Mouse (Mus musculus) T-helper 17 cell (primary cell): ENCODE measurements around the gene Lgalsl.

ENCODE experiments used
- in situ Hi-C, 2 experiments: fragments of 300-600 bp; cut with MboI, MseI; formaldehyde crosslinking; loops; 1 replicate in 1 of 2; 2 replicates in 1 of 2; pipeline ENCODE4 v1.15.1; 2025; ENCODE audit warnings: high pct_unique_total_duplicates in 2 of 2

The Lgalsl gene

DNA sequence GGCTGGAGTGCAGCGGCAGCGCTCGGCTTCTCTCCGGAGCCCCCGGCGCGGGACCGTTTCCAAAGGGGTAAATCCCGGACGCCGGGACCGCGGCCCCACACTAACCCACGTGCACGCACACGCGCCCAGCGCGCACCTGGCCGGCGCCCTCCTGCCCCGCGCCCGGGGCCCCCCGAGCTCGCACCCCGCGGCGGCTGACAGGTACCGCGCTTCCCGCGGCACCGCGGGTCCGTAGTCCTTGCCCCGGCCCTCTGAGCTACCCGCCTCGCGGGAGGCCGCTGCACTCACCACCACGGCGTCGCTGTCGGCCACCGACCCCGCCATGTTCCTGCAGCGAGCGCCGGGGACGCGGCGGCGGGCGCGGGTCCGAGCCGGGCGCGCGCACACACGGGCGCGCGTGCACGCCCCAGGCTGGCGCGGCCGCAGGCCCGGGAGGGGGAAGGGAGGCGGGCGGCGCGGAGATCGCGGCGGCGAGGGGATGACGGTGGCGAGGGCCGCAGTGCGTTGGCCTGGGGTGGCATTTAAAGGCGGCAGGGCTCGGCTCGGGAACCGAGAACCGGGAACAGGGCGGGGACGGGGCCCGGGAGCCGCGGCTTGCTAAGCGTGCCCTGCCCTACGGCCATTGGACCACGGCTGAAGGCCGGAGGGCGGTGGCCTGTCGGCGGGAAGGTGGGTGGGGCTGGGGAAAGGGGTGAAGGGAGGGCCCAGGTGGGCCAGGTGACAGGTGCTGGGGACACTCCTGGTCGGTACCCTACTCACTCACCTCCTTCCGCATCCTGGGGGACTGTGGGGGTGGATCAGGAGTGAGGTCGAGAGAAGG lies at the start of gene Lgalsl:
Gene Lgalsl, minus strand, starts transcription at position 371 of the 820 bp plus-strand sequence.
- in situ Hi-C loops: no loop called here

DNA sequence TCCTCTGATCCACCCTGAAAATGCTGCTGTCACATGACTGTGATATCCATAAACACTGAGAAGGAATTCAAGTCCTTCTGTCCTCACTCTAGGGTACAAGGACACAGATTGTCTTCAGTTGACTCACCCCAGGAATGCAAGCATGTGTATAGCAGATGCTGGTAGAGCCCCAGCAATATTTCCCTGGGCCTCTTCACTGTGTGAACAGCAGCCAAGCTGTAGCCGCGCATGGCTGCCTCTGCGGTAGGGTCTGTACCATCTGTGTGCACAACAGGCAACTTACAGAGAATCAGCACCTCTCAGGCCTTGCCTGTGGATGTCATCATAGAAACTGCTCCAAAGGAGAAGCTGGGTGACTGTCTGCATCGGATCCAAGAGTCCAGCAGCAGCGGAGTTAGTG lies 47.8 kb upstream of the Lgalsl start:
- in situ Hi-C loops: no loop called here

DNA sequence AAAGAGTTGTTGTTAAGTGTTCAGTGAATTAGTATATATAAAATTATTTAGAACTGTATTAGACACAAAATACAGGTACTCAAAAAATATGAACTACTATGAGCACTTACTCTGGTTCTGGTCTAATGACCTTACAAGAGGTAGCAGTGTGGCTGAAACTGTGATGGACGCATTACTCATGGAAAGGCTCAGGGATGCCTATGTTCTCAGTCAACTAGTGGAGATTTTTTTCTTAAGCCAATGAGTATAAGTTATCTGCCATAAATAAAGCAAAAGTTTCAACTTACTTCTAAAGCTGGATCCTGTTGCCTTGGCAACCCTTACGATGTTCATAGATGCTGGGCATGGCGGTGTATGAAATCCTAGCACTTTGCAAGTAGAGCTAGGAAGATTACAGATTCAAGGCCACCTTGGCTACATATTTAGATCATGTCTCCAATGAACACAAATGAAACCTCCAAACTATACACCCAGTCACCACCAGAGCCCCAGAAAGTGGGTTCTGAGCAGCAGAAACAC lies 46.8 kb upstream of the Lgalsl start:
- in situ Hi-C loops: no loop called here

GRCm38 (mm10) chr11:20873386-20873785 lies 42.5 kb upstream of the Lgalsl start:
- in situ Hi-C loops: no loop called here

- in situ Hi-C loops: no loop called here
These were observed 42.1 kb upstream of the Lgalsl start for GRCm38 (mm10) chr11:20872911-20873310.

- in situ Hi-C loops: no loop called here
These were observed 41.6 kb upstream of the Lgalsl start for GRCm38 (mm10) chr11:20872444-20872843.

GRCm38 (mm10) chr11:20869927-20870326 lies 39.1 kb upstream of the Lgalsl start:
- in situ Hi-C loops: no loop called here

- in situ Hi-C loops: no loop called here
These were observed 34.6 kb upstream of the Lgalsl start for GRCm38 (mm10) chr11:20865450-20865849.

GRCm38 (mm10) chr11:20864647-20865046 lies 33.8 kb upstream of the Lgalsl start:
- in situ Hi-C loops: no loop called here

GRCm38 (mm10) chr11:20862101-20862500 lies 31.2 kb upstream of the Lgalsl start:
- in situ Hi-C loops: no loop called here

GRCm38 (mm10) chr11:20860351-20860750 lies 29.5 kb upstream of the Lgalsl start:
- in situ Hi-C loops: no loop called here

DNA sequence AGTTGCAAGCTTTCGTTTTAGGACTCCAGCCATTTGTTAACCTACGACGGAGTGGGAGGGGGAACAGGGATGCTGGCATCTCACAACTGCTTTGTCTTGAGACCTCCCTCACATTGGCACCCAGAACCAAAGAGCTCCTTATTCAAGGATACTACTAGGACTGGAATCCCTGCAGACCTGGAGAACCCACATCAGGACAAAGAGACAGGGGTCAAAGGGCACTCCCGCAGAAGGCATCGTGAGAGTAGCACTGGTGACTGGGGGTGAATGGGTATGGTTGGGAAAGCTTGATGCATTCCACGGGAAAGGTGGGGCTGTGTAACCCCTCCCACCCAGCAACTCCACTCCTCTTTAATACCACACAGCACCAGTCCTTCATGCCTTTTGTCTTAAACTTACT lies 29.0 kb upstream of the Lgalsl start:
- in situ Hi-C loops: no loop called here

DNA sequence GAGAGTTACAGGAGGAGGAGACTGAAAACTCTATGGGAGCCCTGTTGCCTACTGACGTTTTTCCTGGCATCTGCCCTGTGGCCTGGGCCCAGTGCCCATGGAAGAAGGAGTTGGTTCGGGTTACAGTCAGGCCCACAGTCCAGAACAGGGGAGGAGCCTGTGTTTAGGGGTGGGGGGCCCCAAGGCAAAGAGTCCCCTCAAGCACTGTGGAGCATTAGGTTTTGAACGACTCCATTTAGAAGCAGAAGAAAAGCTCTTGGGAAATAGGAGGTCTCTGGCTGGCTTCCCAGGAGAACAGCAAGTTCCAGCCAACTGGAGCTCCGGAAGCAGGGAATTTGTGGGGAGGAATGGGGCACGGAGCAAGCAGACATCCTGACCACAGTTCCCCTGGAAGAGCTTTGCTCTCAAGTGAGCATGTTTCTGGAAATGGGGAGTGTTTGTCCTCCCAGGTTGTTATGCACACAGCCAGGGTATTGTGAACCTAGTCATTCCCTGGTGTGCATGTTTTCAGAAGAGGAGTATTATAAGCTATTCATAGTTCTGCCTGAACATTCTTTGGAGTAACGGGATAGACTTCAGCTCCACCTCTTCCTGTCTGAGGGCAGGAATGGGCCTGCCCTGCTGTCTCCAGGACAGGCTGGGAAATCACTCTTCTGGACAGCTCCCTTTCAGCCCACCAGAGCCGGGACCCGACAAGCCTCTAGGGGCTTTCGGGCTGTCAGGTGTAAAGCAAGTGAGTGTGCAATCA lies 28.2 kb upstream of the Lgalsl start:
- in situ Hi-C loops: no loop called here

- in situ Hi-C loops: no loop called here
These were observed 27.1 kb upstream of the Lgalsl start for GRCm38 (mm10) chr11:20857921-20858320.

- in situ Hi-C loops: no loop called here
These were observed 23.3 kb upstream of the Lgalsl start for GRCm38 (mm10) chr11:20854032-20854741.

DNA sequence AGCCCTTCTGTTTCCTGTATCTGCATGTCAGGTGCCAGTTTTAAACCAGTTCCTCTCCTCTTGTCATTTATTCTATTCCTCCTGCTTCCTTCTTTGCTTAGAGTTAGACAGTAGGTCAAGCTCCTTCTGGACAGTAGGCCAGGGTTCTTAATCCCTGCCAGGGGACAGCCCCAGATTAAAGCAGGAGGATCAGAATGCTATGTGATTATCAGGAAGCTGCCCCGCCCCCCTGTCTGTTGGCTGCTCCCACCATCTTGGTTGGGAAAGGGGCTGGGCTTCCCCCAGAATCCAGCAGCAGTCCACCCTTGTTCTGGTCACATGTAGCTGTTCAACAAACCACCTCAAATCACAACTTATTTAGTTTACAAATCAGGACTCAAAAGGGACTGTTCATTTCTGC lies 19.3 kb upstream of the Lgalsl start:
- in situ Hi-C loops: no loop called here

DNA sequence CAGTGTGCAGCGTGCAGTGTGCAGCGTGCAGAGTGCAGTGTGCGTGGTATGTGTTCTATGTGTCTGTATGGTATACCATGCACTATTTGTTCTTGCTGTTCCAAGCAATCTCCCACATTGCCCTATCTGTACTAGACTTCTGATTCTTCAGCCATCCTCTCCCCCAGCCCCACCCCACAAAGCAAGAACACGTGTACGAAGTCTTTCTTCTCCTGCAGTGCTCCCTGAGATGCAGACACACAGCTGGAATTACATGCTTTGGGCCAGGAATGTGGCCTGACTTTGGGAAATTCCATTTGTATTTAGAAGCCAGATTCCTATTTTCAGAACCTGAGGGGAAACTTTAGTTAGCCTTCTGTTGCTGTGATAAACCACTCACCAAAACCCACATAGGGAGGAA lies 18.5 kb upstream of the Lgalsl start:
- in situ Hi-C loops: no loop called here

DNA sequence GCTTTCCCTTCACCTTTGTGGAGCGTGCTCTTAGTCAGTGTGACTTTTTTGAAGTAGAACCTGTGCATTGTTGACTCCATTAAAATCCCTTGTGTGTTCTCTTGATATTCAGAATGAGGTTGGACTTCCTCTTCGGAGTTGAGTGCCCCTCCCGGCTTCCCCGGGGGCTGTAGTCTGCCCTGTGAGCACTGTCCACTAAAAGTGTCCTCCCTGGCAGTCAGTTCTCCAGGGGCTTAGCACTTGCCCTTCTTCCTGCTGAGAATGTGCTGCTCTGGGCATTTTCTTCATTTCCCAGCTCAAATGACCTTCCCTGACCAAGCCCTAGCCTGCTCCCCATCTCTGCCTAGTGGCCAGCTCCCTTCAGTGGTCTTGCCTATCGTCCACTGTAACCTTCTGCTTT lies 6.5 kb upstream of the Lgalsl start:
- in situ Hi-C loops: no loop called here

DNA sequence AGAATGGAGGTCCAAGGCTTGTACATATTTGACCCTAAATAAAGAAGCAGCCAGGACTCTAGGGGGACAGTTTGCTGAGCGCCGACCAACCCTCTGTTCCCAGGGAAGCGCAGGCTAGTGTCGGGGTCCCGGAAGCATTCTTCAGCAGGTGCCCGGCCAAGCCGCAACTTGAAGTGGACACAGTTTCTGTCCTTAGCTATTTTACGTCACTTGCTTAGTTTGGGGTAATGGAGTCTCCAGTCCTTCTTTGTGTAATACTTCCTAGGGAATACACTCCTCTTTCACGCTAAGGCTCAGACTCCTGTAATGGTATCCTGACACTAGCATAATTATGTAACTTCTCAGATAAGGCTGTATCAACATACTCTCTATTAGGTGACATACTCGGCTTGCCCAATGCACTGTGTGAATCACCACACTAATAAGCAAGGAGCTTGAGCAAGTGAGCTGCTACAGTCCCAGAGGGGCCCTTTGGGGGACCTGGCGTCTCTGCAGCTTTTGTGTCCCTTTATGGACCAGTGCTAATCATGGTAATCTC lies 813 bp upstream of the Lgalsl start:
- in situ Hi-C loops: no loop called here

- in situ Hi-C loops: no loop called here
These were observed 717 bp downstream of the Lgalsl start for GRCm38 (mm10) chr11:20829993-20830685.

DNA sequence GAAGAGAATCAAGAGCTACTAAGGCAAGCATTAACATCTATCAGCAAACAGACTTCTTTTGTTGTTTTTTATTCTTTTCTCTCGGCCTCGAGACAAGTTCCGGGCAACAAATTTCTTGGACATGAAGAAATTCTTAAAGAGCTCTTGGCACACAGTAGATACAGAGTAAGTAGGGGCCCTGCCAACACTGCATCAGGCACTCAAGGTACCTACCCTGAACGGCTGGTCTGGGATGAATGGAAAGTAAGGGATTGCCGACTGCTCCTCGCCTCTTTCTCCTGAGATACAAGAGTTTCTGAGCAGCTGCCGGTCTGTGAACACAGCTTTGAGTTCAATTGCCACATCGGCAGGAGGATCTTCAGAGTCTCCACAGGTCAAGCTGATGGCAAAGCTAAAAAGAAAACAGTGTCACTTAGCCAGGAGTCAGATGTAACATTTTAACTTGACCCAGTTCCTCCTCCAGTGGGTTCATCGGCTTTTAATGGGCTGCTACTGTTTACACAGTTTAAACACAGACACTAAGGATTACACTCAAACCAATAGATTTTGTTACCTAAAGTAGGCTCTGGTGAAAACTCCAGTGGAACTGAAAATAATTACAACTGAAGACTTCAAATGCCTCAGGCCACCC lies 1.7 kb downstream of the Lgalsl start:
- in situ Hi-C loops: no loop called here
